Mouse (Mus musculus) C2C12 (cell line): ENCODE data around the gene Ell.

Source experiments
- CEBPB ChIP-seq: IDR thresholded peaks from one replicate; pipeline ENCODE4 v1.6.1; 2011; ENCODE audit warnings: low read depth, mild to moderate bottlenecking, control low read depth, moderate library complexity
- CTCF ChIP-seq: IDR thresholded peaks from one replicate; pipeline ENCODE4 v1.5.1; 2011; ENCODE audit not compliant: control insufficient read depth, insufficient read depth, insufficient read length
- FOSL1 ChIP-seq: IDR thresholded peaks from one replicate; pipeline ENCODE4 v1.8.0; 2011; ENCODE audit warnings: mild to moderate bottlenecking, low read length; ENCODE audit not compliant: poor library complexity, insufficient read depth, severe bottlenecking
- MAX ChIP-seq: IDR thresholded peaks from one replicate; pipeline ENCODE4 v1.6.1; 2011; ENCODE audit warnings: mild to moderate bottlenecking, control low read depth
- MYOD1 ChIP-seq: IDR thresholded peaks from one replicate; pipeline ENCODE4 v1.6.1; 2011; ENCODE audit warnings: low read depth; ENCODE audit not compliant: control insufficient read depth, insufficient read length
- USF1 ChIP-seq: IDR thresholded peaks from one replicate; pipeline ENCODE4 v1.6.1; 2011; ENCODE audit warnings: low read depth, mild to moderate bottlenecking, control low read depth, moderate library complexity

- TF ChIP-seq CTCF: no peak
- TF ChIP-seq USF1: no peak
- no peak for TF ChIP-seq MAX
- TF ChIP-seq FOSL1: no peak
- no peak for TF ChIP-seq CEBPB
- no peak for TF ChIP-seq MYOD1
These were observed 59.0 kb downstream of the Ell start for GRCm38 (mm10) chr8:70598283-70598682.
